Mouse (Mus musculus): ENCODE data around the gene Tbc1d10c.

Tbc1d10c gene

GRCm38 (mm10) chr19:4159049-4159448, 32.0 kb downstream of the Tbc1d10c start:
- in situ Hi-C loops (cut with MboI), result no loop called here

GRCm38 (mm10) chr19:4156771-4157170, 34.3 kb downstream of the Tbc1d10c start:
- in situ Hi-C loops (cut with MboI), result no loop called here

GRCm38 (mm10) chr19:4156073-4156579, 35.0 kb downstream of the Tbc1d10c start:
- in situ Hi-C loops (cut with MboI), result no loop called here

GRCm38 (mm10) chr19:4155223-4156072, 35.6 kb downstream of the Tbc1d10c start:
- in situ Hi-C loops (cut with MboI), result no loop called here

- in situ Hi-C loops (cut with MboI), result no loop called here
These were observed 36.5 kb downstream of the Tbc1d10c start for GRCm38 (mm10) chr19:4154437-4155222.

GRCm38 (mm10) chr19:4153232-4153654, 37.8 kb downstream of the Tbc1d10c start, which contains the start of gene Ptprcap:
Gene Ptprcap, plus strand, starts transcription at chr19:4153604.
- in situ Hi-C loops (cut with MboI), result no loop called here

GRCm38 (mm10) chr19:4152445-4153231, 38.4 kb downstream of the Tbc1d10c start:
- in situ Hi-C loops (cut with MboI), result no loop called here

GRCm38 (mm10) chr19:4151898-4152297, 39.2 kb downstream of the Tbc1d10c start:
- in situ Hi-C loops (cut with MboI), result no loop called here

GRCm38 (mm10) chr19:4151488-4151860, 39.6 kb downstream of the Tbc1d10c start:
- in situ Hi-C loops (cut with MboI), result no loop called here

GRCm38 (mm10) chr19:4150567-4151487, 40.3 kb downstream of the Tbc1d10c start:
- in situ Hi-C loops (cut with MboI), result no loop called here

- in situ Hi-C loops (cut with MboI), result no loop called here
These were observed 41.2 kb downstream of the Tbc1d10c start for GRCm38 (mm10) chr19:4149764-4150461.

- in situ Hi-C loops (cut with MboI), result no loop called here
These were observed 41.8 kb downstream of the Tbc1d10c start for GRCm38 (mm10) chr19:4149283-4149682.

GRCm38 (mm10) chr19:4148819-4149218, 42.3 kb downstream of the Tbc1d10c start:
- in situ Hi-C loops (cut with MboI), result no loop called here

- in situ Hi-C loops (cut with MboI), result no loop called here
These were observed 42.6 kb downstream of the Tbc1d10c start, which contains the start of gene Coro1b for GRCm38 (mm10) chr19:4148491-4148806. Gene Coro1b, plus strand, starts transcription at chr19:4148619.

GRCm38 (mm10) chr19:4147782-4148490, 43.1 kb downstream of the Tbc1d10c start:
- in situ Hi-C loops (cut with MboI), result no loop called here

- in situ Hi-C loops (cut with MboI), result no loop called here
These were observed 44.1 kb downstream of the Tbc1d10c start for GRCm38 (mm10) chr19:4147022-4147405.

GRCm38 (mm10) chr19:4146366-4147021, 44.6 kb downstream of the Tbc1d10c start:
- in situ Hi-C loops (cut with MboI), result no loop called here

GRCm38 (mm10) chr19:4145936-4146335, 45.1 kb downstream of the Tbc1d10c start:
- in situ Hi-C loops (cut with MboI), result no loop called here
